ENCODE assay signal across 8 mouse cellular contexts in genomic region chr19:57066313-57066712, GRCm38 (mm10). TPM values are rescaled to one million over a fixed set of nuclear protein-coding genes. Genes with fewer than 3 reads are reported as not detected.
DNase-seq lines count a peak whose midpoint lies in the region; ATAC-seq and TF ChIP-seq lines count a peak whose summit lies in the region.

No protein-coding gene starts in this region.

- no peaks in the 10 kb centered on the region for H3K79me3 ChIP-seq in C2C12 (ENCODE audit: low read depth)

- H3K36me3 ChIP-seq in C2C12 (ENCODE audit: control insufficient read depth, insufficient read depth) = peaks cover 6% of the 10 kb centered on the region
- H3K36me3 ChIP-seq in E14TG2a.4 (ENCODE audit: insufficient read depth, low read length) = no peaks in the 10 kb centered on the region

- no peaks in the 10 kb centered on the region for H3K79me2 ChIP-seq in C2C12 (ENCODE audit: control insufficient read depth, insufficient read depth)

- no peak overlapping the region for H3K4me3 ChIP-seq in C2C12 (ENCODE audit: insufficient read depth, poor library complexity, severe bottlenecking)
- no peak overlapping the region for H3K4me3 ChIP-seq in E14TG2a.4 (replicated peaks; ENCODE audit: low read length)

- no peak for ATAC-seq in erythroid progenitor cell, adult 5-6 weeks (replicated peaks; ENCODE audit: low FRiP score, poor library complexity, severe bottlenecking)

- TF ChIP-seq CTCF in C2C12 (IDR thresholded peaks at IDR 0.05; ENCODE audit: control insufficient read depth, insufficient read depth, insufficient read length) (peak; percentile 73), E14TG2a.4 (conservative IDR thresholded peaks at IDR 0.05; ENCODE audit: low read length) (peak; percentile 81)

- peak; percentile 37 for DNase-seq in c-Kit-positive CD71-negative TER-119-negative erythroid progenitor cells, embryonic 14.5 days (ENCODE audit: low read depth)
- DNase-seq in frontal cortex, postnatal 25 days (ENCODE audit: low spot score in 2 of 2) = peak; percentile 50 to 56
- peak; percentile 80 for DNase-seq in kidney, postnatal 14 days
- peak; percentile 66 to 69 for DNase-seq in lung, adult 18-20 months
- peak; percentile 67 for DNase-seq in right cerebral cortex, adult 18-20 months

- no peaks in the 10 kb centered on the region; the same call in 1 of the 2 replicates for H3K4me1 ChIP-seq in E14TG2a.4 (replicated peaks; ENCODE audit: low read depth, low read length)

- H3ac ChIP-seq in C2C12 (ENCODE audit: control insufficient read depth, insufficient read length, low read depth) = no peak overlapping the region

- H3K27me3 ChIP-seq in C2C12 (ENCODE audit: control insufficient read depth, insufficient read depth, insufficient read length) = no peaks in the 10 kb centered on the region
- 0 out of 2 replicates have a peak, but pooled peaks cover 4% of the 10 kb centered on the region for H3K27me3 ChIP-seq in E14TG2a.4 (ENCODE audit: insufficient read depth, low read length)

- H3K9me3 ChIP-seq in E14TG2a.4 (ENCODE audit: low read length) = no peaks in the 10 kb centered on the region

TF ChIP-seq in C2C12, 6 proteins besides CTCF, POLR2A, EP300 and RAD21:
- no peak for TF ChIP-seq MYOD1 (IDR thresholded peaks at IDR 0.05; ENCODE audit: control insufficient read depth, insufficient read length, low read depth)
- TF ChIP-seq MAX (IDR thresholded peaks at IDR 0.05) = no peak
- no peak for TF ChIP-seq CEBPB (IDR thresholded peaks at IDR 0.05; ENCODE audit: low read depth)
- no peak for TF ChIP-seq FOSL1 (IDR thresholded peaks at IDR 0.05; ENCODE audit: insufficient read depth, low read length, poor library complexity, severe bottlenecking)
- no peak for TF ChIP-seq MYOG (IDR thresholded peaks at IDR 0.05; ENCODE audit: control insufficient read depth, extremely low read depth, insufficient read length)
- TF ChIP-seq USF1 (IDR thresholded peaks at IDR 0.05; ENCODE audit: low read depth) = no peak

RNA-seq across cellular contexts. Expression of gene Afap1l2, which starts 58.3 kb away (rescaled TPM):
- polyA plus RNA-seq in C2C12 (2012; fragmentation: generic; extraction: Trizol) = 0.90 TPM
- total RNA-seq in erythroid progenitor cell, adult 5-6 weeks (2015; ENCODE audit: low replicate concordance) = not detected in 2 replicates
- total RNA-seq in erythroid progenitor cell, adult 5-6 weeks (2017; ENCODE audit: low replicate concordance) = not detected in 2 replicates
